Mouse (Mus musculus) thymus, postnatal 10 days (tissue): Measurements from ENCODE around the gene Avpr1b.
"Not testable (repeated sequence)": the region's sequence is repeated elsewhere in the genome, so short reads cannot be mapped to it uniquely, and the experiment has no call there.

Experiments used
- DNase-seq, 2 experiments: peaks; one replicate each; pipeline ENCODE4 v3.0.0; 2021; ENCODE audit warnings: low spot score in 2 of 2

Gene Avpr1b

DNA sequence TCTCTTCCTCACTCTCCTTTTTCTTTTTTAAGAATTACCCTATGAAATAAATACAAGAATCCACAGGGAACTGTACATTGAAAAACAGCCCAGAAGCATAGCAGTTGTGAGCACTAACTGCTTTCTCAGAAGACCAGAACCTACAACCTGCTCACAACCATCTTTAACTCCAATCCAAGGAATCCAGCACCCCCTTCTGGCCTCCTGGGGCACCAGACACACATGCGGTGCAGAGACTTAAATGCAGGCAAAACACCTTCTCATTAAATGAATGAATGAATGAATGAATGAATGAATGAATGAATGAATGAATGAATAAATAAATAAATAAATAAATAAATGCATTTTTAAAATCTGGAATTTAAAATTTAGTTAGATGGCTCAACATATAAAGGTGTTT, 19.5 kb downstream of the Avpr1b start:
- DNase-seq, result no peak

DNA sequence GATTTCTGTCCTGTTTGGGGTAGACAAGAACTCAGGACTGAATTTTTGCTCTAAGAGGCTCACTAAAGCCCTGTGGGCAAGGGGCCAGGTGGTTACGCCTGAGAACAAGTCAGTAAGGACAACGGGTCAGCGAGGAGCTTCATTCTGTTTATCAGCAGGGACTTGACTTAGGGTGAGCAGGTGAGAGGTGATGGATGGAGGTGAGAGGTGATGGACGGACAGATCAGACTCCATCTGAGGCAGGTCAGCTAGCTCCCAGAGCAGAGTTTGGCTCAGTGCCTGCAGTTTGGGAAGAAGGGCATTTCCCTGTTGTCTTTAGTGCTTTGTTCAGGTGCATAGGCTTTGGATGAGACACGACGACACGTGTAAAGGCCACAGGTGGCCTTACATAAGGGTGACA, 20.3 kb downstream of the Avpr1b start:
- no peak for DNase-seq

DNA sequence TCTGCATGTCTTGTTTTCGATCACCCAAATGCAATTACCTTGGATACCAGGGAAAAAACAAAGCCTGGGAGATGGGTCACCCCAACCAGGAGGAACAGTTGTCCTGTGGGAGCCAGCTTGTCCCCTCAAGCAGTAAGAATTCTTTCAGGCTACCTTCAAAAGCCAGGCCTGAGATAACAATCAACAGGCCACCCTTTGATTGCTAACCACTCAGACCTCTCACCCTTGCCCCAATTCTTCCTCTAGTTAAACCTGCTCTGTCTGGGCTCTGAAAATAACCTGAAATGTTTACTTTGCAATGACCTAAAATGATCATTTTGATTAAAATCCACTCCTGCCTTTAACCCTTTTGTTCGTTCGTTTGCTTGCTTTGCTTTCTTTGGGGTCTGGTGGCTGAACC, 24.6 kb downstream of the Avpr1b start:
- DNase-seq, result no peak

DNA sequence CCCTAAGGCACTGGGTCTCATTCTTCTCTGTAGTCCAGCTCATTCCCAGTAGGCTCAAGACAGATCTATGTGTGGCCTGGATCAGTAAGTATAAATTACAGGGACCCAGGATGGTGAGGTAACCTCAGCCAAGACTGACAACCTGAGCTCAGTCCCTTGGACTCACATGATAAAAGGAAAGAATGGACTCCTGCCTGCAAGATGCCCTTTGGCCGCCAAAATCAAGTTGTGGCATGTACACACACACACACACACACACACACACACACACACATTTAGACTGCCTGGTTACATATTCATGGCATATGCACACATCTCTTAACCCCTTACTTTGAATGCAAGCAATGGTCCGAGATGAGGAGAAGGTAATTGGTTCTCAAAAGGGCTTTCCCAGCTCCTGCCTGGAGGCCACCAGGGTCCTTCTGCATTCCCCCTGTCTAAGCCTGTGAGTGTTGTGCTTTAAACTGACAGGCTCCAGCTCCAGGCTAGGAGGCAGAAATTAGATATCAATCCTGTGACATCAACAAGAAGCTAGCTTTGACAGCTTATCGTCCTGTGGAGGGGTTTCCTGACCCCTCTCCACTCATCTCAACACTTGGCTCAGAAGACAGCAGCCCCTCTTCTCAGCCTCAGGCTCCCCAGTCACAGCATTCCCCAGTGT, 25.3 kb downstream of the Avpr1b start:
- no peak for DNase-seq

DNA sequence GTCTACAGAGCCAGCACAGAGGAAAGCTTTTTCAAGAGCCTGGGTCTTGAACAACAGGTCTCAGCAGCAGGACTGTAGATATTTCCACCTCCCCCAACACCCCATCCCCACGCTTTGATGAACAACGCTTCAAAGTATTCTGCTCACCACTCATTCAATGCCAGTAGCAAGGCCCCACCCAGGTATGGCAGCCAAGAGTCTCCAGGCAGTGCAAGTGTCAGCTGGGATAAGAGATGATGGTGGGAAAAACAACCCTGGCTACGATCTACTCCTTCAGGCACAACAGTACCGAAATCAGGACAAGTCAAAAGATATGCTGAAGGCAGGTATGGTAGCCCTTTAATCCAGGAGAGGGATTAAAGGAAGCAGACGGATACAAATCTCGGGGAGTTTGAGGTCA, 27.2 kb downstream of the Avpr1b start:
- DNase-seq, result no peak

DNA sequence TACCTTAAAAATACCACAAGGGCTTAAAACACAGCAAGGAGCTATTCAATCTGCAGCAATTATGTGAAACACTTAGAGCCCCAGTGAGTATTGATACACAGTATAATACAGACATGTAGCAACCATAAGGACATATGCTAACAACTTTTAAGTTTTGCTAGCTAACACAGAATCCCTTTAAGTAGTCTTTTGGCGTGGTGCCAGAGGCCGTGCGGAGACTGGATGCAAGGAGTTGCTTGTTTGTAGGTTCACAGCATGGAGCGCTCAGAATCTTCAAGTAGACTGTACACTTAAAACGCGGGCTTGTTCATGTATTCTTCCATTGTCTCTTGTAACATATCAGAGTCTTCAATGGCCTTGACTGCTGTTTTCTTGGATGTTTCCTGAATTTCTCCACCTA, 33.2 kb downstream of the Avpr1b start:
- DNase-seq, result not testable (repeated sequence)

DNA sequence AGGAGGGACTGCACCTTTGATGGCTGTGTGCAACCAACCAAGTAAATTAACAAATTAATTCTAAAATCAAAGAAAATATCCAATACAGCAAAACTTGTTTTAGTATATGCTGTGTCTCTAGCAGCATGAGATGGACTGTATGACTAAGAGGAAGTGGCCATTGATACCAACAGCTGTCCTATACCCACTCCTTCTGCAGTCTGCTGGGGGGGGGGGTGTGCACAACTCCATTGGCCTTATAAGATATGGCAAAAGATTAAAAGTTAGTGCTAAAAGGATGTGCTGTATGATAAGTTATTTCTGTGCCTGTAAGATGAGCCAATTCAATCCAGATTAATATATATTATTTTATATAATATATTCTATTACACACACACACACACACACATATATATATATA, 35.5 kb downstream of the Avpr1b start:
- no peak for DNase-seq

DNA sequence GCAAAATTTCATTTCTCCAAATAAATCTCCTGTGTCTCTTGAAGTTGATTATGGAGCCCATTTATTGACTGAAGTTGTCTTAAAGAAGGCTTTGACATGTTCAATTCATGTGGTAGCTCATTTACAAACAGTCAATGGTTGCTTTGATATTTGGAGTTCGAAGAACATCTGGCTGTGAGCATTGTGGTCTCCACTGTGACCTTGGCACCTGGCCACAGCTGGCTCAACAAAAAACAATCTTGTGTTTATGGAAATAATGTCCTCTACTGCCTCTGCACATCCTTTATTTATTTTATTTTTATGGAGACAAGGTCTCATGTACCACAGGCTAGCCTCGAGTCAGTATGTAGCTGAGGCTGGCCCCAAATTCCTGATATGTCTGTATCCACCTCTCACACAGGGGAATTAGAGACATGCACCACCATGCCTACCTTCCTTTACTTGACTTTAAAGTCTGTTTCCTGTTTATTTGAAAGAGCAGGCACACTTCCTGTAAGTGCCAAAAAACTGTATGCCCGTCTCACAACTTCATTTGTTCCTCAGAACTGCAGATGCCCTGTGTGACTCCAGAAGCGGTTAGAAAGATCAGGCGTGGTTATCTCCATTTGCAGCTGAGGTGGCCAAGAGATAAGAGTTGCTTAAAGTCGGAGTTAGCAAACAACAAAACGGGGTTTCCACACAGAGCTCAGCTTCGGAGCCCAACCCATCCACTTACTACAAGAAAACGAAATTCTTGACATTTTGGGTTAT, 38.9 kb downstream of the Avpr1b start, which contains the start of gene Ctse:
TSS of gene Ctse (plus strand) at position 516 of the 750 bp plus-strand sequence.
- peak; percentile 52 to 55 for DNase-seq

DNA sequence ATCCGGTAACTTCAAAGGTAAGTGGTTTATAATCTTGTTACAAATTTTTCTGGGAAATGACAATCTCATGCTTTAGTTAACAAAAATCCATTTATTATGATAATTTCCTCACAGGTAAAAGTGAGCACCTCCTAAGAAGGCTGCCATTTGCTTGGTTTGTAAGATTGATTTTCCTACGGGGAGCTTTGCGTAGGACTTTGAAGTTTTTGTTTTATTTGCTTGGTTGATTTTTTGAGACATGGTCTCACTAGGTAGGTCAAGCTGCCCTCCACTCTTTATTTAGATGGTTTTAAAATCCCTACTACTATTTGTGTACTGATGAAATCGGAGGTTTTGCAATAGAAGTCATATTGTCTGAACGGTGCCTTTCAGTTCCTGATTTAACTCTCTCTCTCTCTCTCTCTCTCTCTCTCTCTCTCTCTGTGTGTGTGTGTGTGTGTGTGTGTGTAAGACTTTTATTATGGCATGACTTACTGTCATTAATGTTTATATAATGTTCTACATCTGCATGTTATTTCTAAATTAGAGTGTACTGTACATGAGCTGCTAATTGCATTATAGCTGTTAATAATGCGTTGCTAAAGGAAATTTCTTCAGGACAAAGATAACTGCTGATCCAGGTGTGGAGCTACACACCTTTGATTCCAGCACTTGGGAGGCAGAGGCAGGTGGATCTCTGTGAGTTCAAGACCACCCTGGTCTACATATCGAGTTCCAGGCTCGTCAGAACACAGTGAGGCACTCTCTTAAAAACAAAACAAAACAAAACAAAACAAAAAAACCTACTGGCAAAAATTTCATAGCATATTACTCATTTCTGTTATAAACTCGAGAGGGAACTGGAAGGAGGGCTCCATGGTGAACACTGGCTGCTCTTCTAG, 39.7 kb downstream of the Avpr1b start:
- no peak for DNase-seq

DNA sequence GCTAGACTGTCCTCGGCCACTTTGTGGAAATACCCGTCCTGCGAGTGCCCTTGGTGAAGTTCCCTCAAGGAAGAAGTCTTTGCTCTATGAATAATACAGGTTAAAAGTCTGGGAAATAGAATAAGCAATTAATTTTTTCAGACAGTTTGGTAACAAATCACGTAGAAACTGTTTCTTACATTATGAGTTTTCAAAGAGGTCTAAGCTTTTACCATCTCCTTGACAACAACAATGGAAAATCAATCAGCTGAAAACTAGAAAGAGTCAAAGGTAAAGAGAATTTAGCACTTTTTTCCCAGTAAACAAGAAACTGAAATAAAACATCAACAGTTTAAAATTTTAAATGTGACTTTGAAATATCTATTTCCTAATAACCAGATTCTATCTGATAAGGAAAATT, 41.0 kb downstream of the Avpr1b start:
- DNase-seq, result no peak

DNA sequence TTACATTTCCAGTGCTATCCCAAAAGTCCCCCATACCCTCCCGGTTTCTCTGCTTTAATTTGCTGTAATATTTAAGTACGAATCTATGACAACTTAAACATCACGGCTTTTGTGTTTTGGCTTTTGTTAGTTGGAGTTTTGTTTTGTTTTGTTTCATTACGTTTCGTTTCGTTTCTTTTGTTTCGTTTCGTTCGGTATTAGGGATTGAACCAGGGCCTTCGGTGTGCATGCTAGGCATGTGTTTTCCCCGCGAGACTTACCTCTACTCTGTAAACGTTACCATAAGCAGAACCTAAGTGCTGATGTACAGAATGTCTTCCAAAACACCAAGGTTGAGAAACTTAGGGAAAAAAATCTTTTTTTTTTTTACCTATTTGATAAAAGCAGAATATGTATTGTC, 42.5 kb downstream of the Avpr1b start:
- no peak for DNase-seq

DNA sequence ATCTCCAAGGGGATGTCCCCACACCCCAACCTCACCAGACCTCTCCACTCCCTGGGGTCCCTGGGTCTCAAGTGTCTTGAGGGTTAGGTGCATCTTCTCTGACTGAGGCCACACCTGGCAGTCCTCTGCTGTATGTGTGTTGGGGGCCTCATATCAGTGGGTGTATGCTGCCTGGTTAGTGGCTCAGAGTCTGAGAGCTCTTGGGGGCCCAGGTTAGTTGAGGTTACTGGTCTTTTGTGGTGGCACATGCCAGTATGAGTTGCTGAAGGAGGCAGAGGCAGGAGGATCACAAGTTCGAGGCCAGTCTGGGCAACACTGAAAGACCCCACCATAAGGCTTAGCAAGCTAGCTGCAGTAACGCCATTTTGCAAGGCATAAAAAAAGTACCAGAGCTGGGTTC, 43.2 kb downstream of the Avpr1b start:
- DNase-seq, result no peak

DNA sequence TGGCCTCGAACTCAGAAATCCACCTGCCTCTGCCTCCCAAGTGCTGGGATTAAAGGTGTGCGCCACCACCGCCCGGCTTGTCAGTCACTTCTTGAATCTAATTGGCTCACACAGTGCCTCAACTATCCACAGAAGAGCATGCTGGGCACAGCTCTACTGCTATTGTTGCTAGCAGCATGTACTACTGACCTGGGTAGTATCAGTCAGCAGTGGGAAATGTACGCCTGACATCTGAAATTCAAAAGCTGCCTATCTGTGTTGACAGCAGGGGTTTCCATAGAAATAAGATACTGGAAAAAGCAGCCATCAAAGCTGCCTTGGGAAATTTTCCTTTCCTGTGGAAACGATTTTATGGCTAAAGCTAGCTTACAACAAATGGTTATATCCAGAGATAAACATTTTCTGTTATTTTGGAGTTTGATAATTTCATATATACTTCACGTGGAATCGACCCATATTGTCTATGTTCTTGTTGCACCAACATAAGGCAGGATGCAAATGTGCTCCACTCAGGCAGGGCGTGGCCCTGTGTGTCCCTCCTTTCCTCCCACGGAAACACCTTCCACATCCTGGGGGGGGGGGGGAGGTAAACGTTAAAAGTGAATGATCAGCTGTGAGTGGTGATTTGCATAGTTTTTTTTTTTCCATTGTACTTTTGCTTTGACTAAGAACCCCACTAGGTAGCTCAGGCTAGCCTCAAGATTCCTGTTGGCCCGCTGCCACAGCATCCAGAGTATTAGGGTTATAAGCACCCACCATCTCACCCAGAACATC, 53.8 kb downstream of the Avpr1b start:
- no peak for DNase-seq

DNA sequence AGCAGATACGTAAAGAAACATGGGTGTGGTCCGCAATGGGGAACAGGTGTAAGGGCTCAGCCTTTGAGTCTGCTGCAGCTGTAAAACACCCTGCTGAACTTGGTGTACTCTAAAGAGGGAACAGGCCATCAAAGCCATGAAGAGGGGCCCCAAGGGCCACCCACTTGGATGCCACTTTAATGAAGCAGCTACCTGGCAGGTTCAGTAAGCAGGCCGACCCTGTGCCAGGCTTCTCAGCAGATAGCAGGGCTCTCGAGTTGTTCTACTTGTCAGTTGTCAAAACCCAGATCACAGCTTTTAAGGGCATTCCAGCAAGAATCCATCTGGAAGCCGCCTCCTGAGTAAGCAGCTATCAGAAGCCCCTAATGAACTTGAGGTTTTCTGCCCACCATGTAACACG, 56.6 kb downstream of the Avpr1b start:
- DNase-seq, result no peak

DNA sequence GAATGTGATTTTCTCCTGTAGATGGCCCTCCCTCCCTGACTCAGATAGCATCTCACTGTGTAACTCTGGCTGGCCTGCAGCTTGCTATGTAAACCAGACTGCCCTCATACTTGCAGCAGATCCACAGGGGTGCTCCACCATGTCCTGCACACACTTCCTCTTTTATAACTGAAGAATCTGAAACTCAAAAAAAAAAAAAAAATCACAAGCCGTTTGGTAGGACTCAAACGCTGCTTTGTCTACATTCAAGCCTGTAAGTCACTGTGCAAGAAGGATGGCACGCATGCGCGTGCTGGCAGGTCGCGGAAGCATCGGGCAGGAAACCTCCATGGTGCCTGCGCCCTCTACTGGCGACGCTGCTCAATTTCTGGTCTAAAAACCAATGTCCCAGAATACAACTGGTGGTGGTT, 58.9 kb downstream of the Avpr1b start:
- peak; percentile 85 to 94 for DNase-seq

DNA sequence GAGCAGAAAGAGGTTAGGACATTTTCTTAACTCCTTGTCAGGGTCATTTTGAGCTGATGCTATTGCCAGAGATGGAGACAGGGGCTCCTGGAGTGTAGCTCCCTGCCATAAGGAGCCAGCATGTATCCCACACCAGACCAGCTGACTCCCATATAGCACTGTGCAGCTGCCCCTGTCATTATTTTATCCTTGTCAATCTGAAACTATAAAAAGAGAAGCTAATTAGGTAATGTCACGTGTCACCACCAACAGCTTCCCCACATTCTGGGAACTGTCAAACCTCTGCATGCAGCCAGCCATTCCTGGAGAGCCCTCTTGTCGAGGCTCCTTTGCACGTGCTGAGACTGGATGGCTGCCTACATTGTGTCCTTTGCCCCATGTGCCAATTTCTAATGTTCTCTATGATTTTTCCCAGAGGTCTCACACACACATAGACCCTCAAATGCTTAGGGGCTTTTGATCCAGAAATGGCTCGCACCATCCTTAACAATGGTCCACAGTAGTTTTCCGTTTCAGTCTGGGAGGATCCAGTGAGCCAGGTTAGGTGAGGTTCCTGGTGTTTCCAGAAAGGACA, 60.6 kb downstream of the Avpr1b start:
- DNase-seq, result no peak

DNA sequence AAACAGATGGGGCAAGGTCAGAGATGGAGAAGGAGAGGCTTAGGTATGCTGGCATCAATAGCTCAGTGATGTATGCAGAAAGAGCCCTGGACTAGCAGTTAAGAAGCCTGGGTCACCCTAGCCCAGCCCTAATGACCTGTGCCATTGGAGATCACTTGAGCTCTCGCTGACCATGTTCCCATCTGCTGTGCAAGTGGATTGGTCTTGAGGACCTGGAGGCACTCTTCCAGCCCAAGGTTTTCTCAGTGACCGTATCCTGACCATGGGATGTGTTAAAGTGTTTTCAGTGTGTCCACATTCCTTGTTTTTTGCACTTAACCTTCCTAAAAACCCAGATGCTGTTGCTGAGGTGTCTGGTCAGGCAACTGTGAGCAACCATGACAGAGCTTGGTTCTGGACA, 61.2 kb downstream of the Avpr1b start:
- no peak for DNase-seq

DNA sequence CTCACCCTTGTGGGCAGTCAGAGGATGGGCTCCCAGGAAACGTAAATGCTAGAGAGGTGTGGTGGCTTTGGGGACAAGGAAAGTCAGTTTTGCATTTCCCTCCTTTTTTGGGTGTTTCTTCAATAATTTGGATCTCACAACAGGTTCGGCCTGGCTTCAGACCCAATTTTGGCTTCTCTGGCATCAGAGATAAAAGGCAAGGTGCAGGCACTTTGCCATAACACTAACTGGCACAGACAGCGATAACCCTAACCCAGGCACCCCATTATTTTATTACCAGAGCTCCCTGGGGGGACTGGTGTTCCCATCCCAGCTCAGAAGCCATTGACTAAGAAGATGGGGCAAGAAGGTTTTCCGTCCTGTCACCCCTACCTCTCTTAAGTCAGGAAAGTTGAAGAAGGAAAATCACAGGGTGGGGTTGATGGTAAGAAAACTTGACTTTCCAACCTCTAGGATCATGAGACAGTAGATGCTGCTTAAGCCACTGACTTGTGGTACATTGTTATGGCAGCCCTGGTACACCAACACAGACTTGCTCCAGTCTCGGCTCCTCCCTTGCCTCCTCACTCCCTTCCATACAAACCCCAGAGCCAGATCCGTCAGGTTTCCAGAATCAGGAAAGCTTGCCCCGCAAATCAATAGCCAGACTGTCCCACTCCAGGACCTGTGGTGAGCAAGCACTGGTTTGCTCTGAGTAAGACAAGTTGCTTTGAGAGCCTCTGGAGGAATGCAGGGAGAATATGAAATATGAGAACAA, 61.9 kb downstream of the Avpr1b start:
- no peak for DNase-seq
